Mouse (Mus musculus): ENCODE results near the gene Cby3. TPM values are rescaled to one million over a fixed set of nuclear protein-coding genes. Genes with fewer than 3 reads are reported as not detected.

Cby3 gene
- polyA plus RNA-seq, 1 experiment, result not detected

DNA sequence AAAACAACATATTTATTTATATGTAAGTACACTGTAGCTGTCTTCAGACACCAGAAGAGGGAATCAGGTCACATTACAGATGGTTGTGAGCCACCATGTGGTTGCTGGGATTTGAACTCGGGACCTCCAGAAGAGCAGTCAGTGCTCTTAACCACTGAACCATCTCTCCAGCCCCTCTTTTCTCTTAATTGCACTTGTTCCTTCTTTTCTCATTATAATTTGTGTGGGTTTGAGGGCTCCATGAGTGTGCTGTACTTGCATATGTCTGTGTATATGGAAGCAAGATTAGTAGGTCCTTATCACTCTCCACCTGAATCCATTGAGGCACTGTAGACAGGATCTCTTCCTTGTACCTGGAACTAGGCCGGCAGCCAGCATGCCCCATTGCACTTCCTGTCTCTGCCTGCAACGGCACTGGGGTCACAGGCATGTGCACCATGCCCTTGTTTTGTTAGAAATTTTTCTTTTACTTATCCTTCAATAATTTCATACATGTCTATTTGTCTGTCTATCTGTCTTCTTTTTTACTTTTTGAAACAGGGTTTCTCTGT lies 26.1 kb upstream of the Cby3 start:
- TF ChIP-seq POLR2A (IDR thresholded peaks at IDR 0.05; ENCODE audit: low read depth, low read length) (no peak), CTCF (IDR thresholded peaks at IDR 0.05; ENCODE audit: borderline replicate concordance, insufficient read depth, low read length) (no peak)
- Histone ChIP-seq H3K4me3 (ENCODE audit: insufficient read depth, low read length) (no peak overlapping the region), H3K27ac (ENCODE audit: insufficient read depth, low read length) (no peak overlapping the region), H3K4me1 (ENCODE audit: control insufficient read depth, insufficient read depth, low read length) (no peaks in the 10 kb centered on the region; the same call in 1 of the 2 replicates)

GRCm38 (mm10) chr11:50329378-50329777 lies 24.9 kb upstream of the Cby3 start:
- Histone ChIP-seq H3K27ac (ENCODE audit: insufficient read depth, low read length) (no peak overlapping the region), H3K4me1 (ENCODE audit: control insufficient read depth, insufficient read depth, low read length) (no peaks in the 10 kb centered on the region; the same call in 1 of the 2 replicates), H3K4me3 (ENCODE audit: insufficient read depth, low read length) (no peak overlapping the region)
- no peak for TF ChIP-seq POLR2A (IDR thresholded peaks at IDR 0.05; ENCODE audit: low read depth, low read length)
- TF ChIP-seq CTCF (IDR thresholded peaks at IDR 0.05; ENCODE audit: borderline replicate concordance, insufficient read depth, low read length), result no peak

DNA sequence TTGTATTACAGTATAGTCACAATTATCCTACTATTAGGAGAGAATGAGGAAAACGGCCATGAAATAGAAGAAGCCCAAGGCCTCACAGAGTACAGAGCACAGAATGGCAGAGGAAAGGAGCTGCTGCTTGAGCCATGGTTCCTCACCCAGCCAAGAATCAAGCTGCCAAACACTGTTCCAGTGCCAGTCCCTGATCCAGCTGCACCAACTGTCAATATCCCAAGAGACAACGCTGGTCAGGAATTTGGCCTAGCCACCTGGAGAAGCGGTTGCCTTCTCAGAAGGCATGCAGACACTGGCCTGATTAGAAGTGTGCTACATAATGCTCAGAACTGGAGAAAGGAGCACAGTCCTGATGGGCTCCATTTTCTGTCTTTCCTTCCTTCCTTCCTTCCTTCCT lies 21.1 kb upstream of the Cby3 start:
- H3K27ac ChIP-seq (ENCODE audit: insufficient read depth, low read length), result no peak overlapping the region

DNA sequence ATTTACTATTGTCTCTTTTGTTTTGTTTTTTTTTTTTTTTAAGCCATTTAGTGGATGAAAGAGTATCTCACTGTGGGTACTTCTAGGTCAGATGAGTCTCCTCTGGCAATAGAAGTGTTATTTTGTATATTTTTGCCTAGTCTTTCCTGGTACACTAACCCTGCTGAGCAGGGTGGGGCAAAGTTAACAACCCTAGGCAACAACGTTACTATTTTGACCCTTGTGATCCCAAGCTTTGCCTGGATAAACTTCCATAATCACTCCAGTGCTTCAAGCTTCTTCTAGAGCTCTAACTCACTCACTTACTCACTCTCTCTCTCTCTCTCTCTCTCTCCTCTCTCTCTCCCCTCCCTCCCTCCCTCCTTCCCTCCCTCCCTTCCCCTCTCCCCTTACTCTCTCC lies 18.1 kb upstream of the Cby3 start:
- Histone ChIP-seq H3K4me1 (ENCODE audit: control insufficient read depth, insufficient read depth, low read length) (no peaks in the 10 kb centered on the region; the same call in 1 of the 2 replicates), H3K4me3 (ENCODE audit: insufficient read depth, low read length) (no peak overlapping the region), H3K27ac (ENCODE audit: insufficient read depth, low read length) (no peak overlapping the region)
- no peak for TF ChIP-seq CTCF (IDR thresholded peaks at IDR 0.05; ENCODE audit: borderline replicate concordance, insufficient read depth, low read length)
- no peak for TF ChIP-seq POLR2A (IDR thresholded peaks at IDR 0.05; ENCODE audit: low read depth, low read length)

More for the DNA sequence above, 21.1 kb upstream of the Cby3 start:
- Histone ChIP-seq H3K4me1 (ENCODE audit: control insufficient read depth, insufficient read depth, low read length) (no peaks in the 10 kb centered on the region; the same call in 1 of the 2 replicates), H3K4me3 (ENCODE audit: insufficient read depth, low read length) (no peak overlapping the region)
- TF ChIP-seq CTCF (IDR thresholded peaks at IDR 0.05; ENCODE audit: borderline replicate concordance, insufficient read depth, low read length) (no peak), POLR2A (IDR thresholded peaks at IDR 0.05; ENCODE audit: low read depth, low read length) (no peak)

- H3K27ac ChIP-seq (ENCODE audit: insufficient read depth, low read length), result no peak overlapping the region
- H3K4me3 ChIP-seq (ENCODE audit: insufficient read depth, low read length), result no peak overlapping the region
- TF ChIP-seq POLR2A (IDR thresholded peaks at IDR 0.05; ENCODE audit: low read depth, low read length) (no peak), CTCF (IDR thresholded peaks at IDR 0.05; ENCODE audit: borderline replicate concordance, insufficient read depth, low read length) (no peak)
- H3K4me1 ChIP-seq (ENCODE audit: control insufficient read depth, insufficient read depth, low read length), result no peaks in the 10 kb centered on the region; the same call in 1 of the 2 replicates
Observed at GRCm38 (mm10) chr11:50336891-50337290, 17.4 kb upstream of the Cby3 start.

DNA sequence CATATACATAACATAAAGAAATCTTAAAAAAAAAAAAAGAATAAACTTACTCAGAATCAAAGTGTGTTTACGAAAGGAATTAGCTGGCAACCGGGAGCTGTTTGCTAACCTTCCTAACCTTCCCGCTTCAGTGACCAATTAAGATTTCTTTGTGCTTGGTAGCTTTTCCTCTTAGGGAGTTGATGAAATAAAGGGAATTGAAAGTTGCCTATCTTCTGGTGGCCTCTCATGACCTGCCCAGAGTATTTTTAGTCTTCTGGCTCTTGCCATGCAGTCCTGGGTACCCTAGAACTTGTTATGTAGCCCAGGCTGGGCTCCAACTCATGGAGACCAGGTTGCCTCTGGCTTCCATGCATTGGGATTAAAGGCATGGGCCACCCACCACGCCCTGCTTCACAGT lies 8.8 kb upstream of the Cby3 start:
- Histone ChIP-seq H3K4me1 (ENCODE audit: control insufficient read depth, insufficient read depth, low read length) (no peaks in the 10 kb centered on the region), H3K4me3 (ENCODE audit: insufficient read depth, low read length) (no peak overlapping the region), H3K27ac (ENCODE audit: insufficient read depth, low read length) (no peak overlapping the region)
- no peak for TF ChIP-seq CTCF (IDR thresholded peaks at IDR 0.05; ENCODE audit: borderline replicate concordance, insufficient read depth, low read length)
- no peak for TF ChIP-seq POLR2A (IDR thresholded peaks at IDR 0.05; ENCODE audit: low read depth, low read length)

- Histone ChIP-seq H3K27ac (ENCODE audit: insufficient read depth, low read length) (no peak overlapping the region), H3K4me3 (ENCODE audit: insufficient read depth, low read length) (no peak overlapping the region), H3K4me1 (ENCODE audit: control insufficient read depth, insufficient read depth, low read length) (no peaks in the 10 kb centered on the region)
- TF ChIP-seq CTCF (IDR thresholded peaks at IDR 0.05; ENCODE audit: borderline replicate concordance, insufficient read depth, low read length) (no peak), POLR2A (IDR thresholded peaks at IDR 0.05; ENCODE audit: low read depth, low read length) (no peak)
Observed at GRCm38 (mm10) chr11:50346256-50347032, 7.8 kb upstream of the Cby3 start.

- TF ChIP-seq POLR2A (IDR thresholded peaks at IDR 0.05; ENCODE audit: low read depth, low read length) (no peak), CTCF (IDR thresholded peaks at IDR 0.05; ENCODE audit: borderline replicate concordance, insufficient read depth, low read length) (no peak)
- H3K27ac ChIP-seq (ENCODE audit: insufficient read depth, low read length), result no peak overlapping the region
- H3K4me1 ChIP-seq (ENCODE audit: control insufficient read depth, insufficient read depth, low read length), result no peaks in the 10 kb centered on the region
- no peak overlapping the region for H3K4me3 ChIP-seq (ENCODE audit: insufficient read depth, low read length)
Observed at GRCm38 (mm10) chr11:50352177-50352576, 2.1 kb upstream of the Cby3 start.

- no peak for TF ChIP-seq CTCF (IDR thresholded peaks at IDR 0.05; ENCODE audit: borderline replicate concordance, insufficient read depth, low read length)
- no peak for TF ChIP-seq POLR2A (IDR thresholded peaks at IDR 0.05; ENCODE audit: low read depth, low read length)
- Histone ChIP-seq H3K4me3 (ENCODE audit: insufficient read depth, low read length) (no peak overlapping the region), H3K27ac (ENCODE audit: insufficient read depth, low read length) (no peak overlapping the region), H3K4me1 (ENCODE audit: control insufficient read depth, insufficient read depth, low read length) (no peaks in the 10 kb centered on the region)
Observed at GRCm38 (mm10) chr11:50354851-50355250, 589 bp downstream of the Cby3 start.

GRCm38 (mm10) chr11:50355395-50355794 lies 1.1 kb downstream of the Cby3 start:
- H3K4me3 ChIP-seq (ENCODE audit: insufficient read depth, low read length), result no peak overlapping the region
- no peak overlapping the region for H3K27ac ChIP-seq (ENCODE audit: insufficient read depth, low read length)
- no peak for TF ChIP-seq CTCF (IDR thresholded peaks at IDR 0.05; ENCODE audit: borderline replicate concordance, insufficient read depth, low read length)
- no peak for TF ChIP-seq POLR2A (IDR thresholded peaks at IDR 0.05; ENCODE audit: low read depth, low read length)
- H3K4me1 ChIP-seq (ENCODE audit: control insufficient read depth, insufficient read depth, low read length), result no peaks in the 10 kb centered on the region
